Mouse (Mus musculus) heart, embryonic 13.5 days (tissue): ENCODE data around the gene Rcor1. TPM values are rescaled to one million over a fixed set of nuclear protein-coding genes. Genes with fewer than 3 reads are reported as not detected.

Experiments
- ATAC-seq: fragments of 200-750 bp; cut with Nextera tagmentation; 2 replicates; pipeline ENCODE4 v1.8.0; 2017; ENCODE audit warnings: moderate TSS enrichment; ENCODE audit not compliant: insufficient number of reproducible peaks, low FRiP score, low TSS enrichment; ENCODE audit errors: extremely low read depth
- H3K27ac ChIP-seq: fragments of 300-500 bp; sonication (generic); replicated peaks from 2 replicates; pipeline ENCODE4 v1.5.1; 2015; ENCODE audit warnings: moderate library complexity, mild to moderate bottlenecking, inconsistent platforms
- H3K27me3 ChIP-seq: fragments of 300-500 bp; sonication (generic); replicated peaks from 2 replicates; pipeline ENCODE4 v1.6.1; 2015; ENCODE audit warnings: mild to moderate bottlenecking, inconsistent platforms
- H3K36me3 ChIP-seq: fragments of 300-500 bp; sonication (generic); 2 replicates; pipeline ENCODE4 v1.6.1; 2015; ENCODE audit warnings: mild to moderate bottlenecking, inconsistent platforms
- H3K4me1 ChIP-seq: fragments of 300-500 bp; sonication (generic); 2 replicates; pipeline ENCODE4 v1.6.1; 2015; ENCODE audit warnings: inconsistent platforms
- H3K4me2 ChIP-seq: fragments of 300-500 bp; sonication (generic); 2 replicates; pipeline ENCODE4 v1.6.1; 2015; ENCODE audit warnings: inconsistent platforms, mild to moderate bottlenecking, moderate library complexity
- H3K4me3 ChIP-seq: fragments of 300-500 bp; sonication (generic); 2 replicates; pipeline ENCODE4 v1.5.1; 2015; ENCODE audit warnings: moderate library complexity, mild to moderate bottlenecking, inconsistent platforms
- H3K9ac ChIP-seq: fragments of 300-500 bp; sonication (generic); 2 replicates; pipeline ENCODE4 v1.6.1; 2015; ENCODE audit warnings: inconsistent platforms, mild to moderate bottlenecking, moderate library complexity
- H3K9me3 ChIP-seq: fragments of 300-500 bp; sonication (generic); 2 replicates; pipeline ENCODE4 v1.6.1; 2016; ENCODE audit warnings: inconsistent platforms
- WGBS: fragments of 180-500 bp; shearing (Covaris S2); methylation state at CpG from one replicate; pipeline ENCODE4 v1.1.7; 2015; ENCODE audit warnings: mixed read lengths; 5-methylcytosine and 5-hydroxymethylcytosine counted together
- polyA plus RNA-seq: library from polyadenylated mRNA; unstranded; fragments of >200 nt; fragmentation: Nextera tagmentation; extraction: Ambion mirVana; gene quantifications from 2 replicates; pipeline ENCODE4 v1.2.1, GENCODE M21; 2015

Gene Rcor1
- polyA plus RNA-seq, 1 experiment from 2014 or later = 5.4 TPM

- ATAC-seq = no peak
- no peak overlapping the region for H3K9ac ChIP-seq
- no peaks in the 10 kb centered on the region for H3K36me3 ChIP-seq
- WGBS = 79% methylated on average over 9 of the region's 9 CpGs
- H3K27me3 ChIP-seq = no peaks in the 10 kb centered on the region
- no peak overlapping the region for H3K4me2 ChIP-seq
- no peak overlapping the region for H3K27ac ChIP-seq
- peaks cover 37% of the 10 kb centered on the region for H3K4me1 ChIP-seq
- no peaks in the 10 kb centered on the region for H3K9me3 ChIP-seq
- H3K4me3 ChIP-seq = no peak overlapping the region
Measured at GRCm38 (mm10) chr12:111004142-111004541, 35.0 kb upstream of the Rcor1 start.

GRCm38 (mm10) chr12:111005803-111006202, 33.3 kb upstream of the Rcor1 start:
- Histone ChIP-seq H3K36me3 (no peaks in the 10 kb centered on the region), H3K9ac (no peak overlapping the region), H3K4me3 (no peak overlapping the region), H3K4me2 (no peak overlapping the region), H3K4me1 (peaks cover 48% of the 10 kb centered on the region), H3K27ac (0 out of 2 replicates have a peak overlapping the region, but pooled peaks have one; percentile 6), H3K9me3 (no peaks in the 10 kb centered on the region), H3K27me3 (no peaks in the 10 kb centered on the region)
- no peak for ATAC-seq
- 72% methylated on average over 6 of the region's 6 CpGs for WGBS

- peaks cover 48% of the 10 kb centered on the region for H3K4me1 ChIP-seq
- no peaks in the 10 kb centered on the region for H3K27me3 ChIP-seq
- no peak for ATAC-seq
- no peak overlapping the region for H3K9ac ChIP-seq
- no peak overlapping the region for H3K4me3 ChIP-seq
- H3K9me3 ChIP-seq = no peaks in the 10 kb centered on the region
- 60% methylated on average over 5 of the region's 5 CpGs for WGBS
- H3K36me3 ChIP-seq = no peaks in the 10 kb centered on the region
- peak overlapping the region; percentile 44; the same call in 1 of the 2 replicates for H3K27ac ChIP-seq
- H3K4me2 ChIP-seq = no peak overlapping the region
Measured at GRCm38 (mm10) chr12:111006339-111006738, 32.8 kb upstream of the Rcor1 start.

- Histone ChIP-seq H3K4me1 (peaks cover 53% of the 10 kb centered on the region), H3K4me2 (no peak overlapping the region), H3K27ac (peak overlapping the region; percentile 44), H3K27me3 (no peaks in the 10 kb centered on the region), H3K36me3 (no peaks in the 10 kb centered on the region), H3K9ac (peak overlapping the region; percentile 12; the same call in 1 of the 2 replicates), H3K4me3 (no peak overlapping the region), H3K9me3 (peaks cover 1% of the 10 kb centered on the region; the same call in 1 of the 2 replicates)
- peak; percentile 4; the same call in 1 of the 2 replicates for ATAC-seq
- WGBS = 49% methylated on average over 14 of the region's 14 CpGs
Measured at GRCm38 (mm10) chr12:111007134-111008103, 31.7 kb upstream of the Rcor1 start.

- peak overlapping the region; percentile 44 for H3K27ac ChIP-seq
- no peak overlapping the region for H3K4me2 ChIP-seq
- H3K9ac ChIP-seq = peak overlapping the region; percentile 59
- 36% methylated on average over 11 of the region's 11 CpGs for WGBS
- ATAC-seq = no peak
- H3K4me3 ChIP-seq = no peak overlapping the region
- peaks cover 53% of the 10 kb centered on the region for H3K4me1 ChIP-seq
- H3K36me3 ChIP-seq = no peaks in the 10 kb centered on the region
- H3K27me3 ChIP-seq = no peaks in the 10 kb centered on the region
- H3K9me3 ChIP-seq = peaks cover 7% of the 10 kb centered on the region
Measured at GRCm38 (mm10) chr12:111008500-111009490, 30.4 kb upstream of the Rcor1 start.

GRCm38 (mm10) chr12:111009615-111010257, 29.4 kb upstream of the Rcor1 start:
- Histone ChIP-seq H3K27ac (peak overlapping the region; percentile 44), H3K4me1 (peaks cover 53% of the 10 kb centered on the region), H3K27me3 (no peaks in the 10 kb centered on the region), H3K9ac (peak overlapping the region; percentile 59; the same call in 1 of the 2 replicates), H3K9me3 (peaks cover 7% of the 10 kb centered on the region), H3K4me3 (no peak overlapping the region), H3K36me3 (no peaks in the 10 kb centered on the region), H3K4me2 (no peak overlapping the region)
- WGBS = 19% methylated on average over 6 of the region's 6 CpGs
- ATAC-seq = no peak

- no peak for ATAC-seq
- 79% methylated on average over 3 of the region's 3 CpGs for WGBS
- H3K4me1 ChIP-seq = peaks cover 13% of the 10 kb centered on the region
- H3K4me3 ChIP-seq = no peak overlapping the region
- no peak overlapping the region for H3K9ac ChIP-seq
- no peak overlapping the region for H3K27ac ChIP-seq
- peaks cover 7% of the 10 kb centered on the region for H3K9me3 ChIP-seq
- H3K4me2 ChIP-seq = no peak overlapping the region
- no peaks in the 10 kb centered on the region for H3K36me3 ChIP-seq
- H3K27me3 ChIP-seq = no peaks in the 10 kb centered on the region
Measured at GRCm38 (mm10) chr12:111016807-111017206, 22.3 kb upstream of the Rcor1 start.

- no peak overlapping the region for H3K4me2 ChIP-seq
- H3K36me3 ChIP-seq = no peaks in the 10 kb centered on the region
- H3K27ac ChIP-seq = no peak overlapping the region
- no peak overlapping the region for H3K4me3 ChIP-seq
- H3K9me3 ChIP-seq = no peaks in the 10 kb centered on the region
- H3K9ac ChIP-seq = no peak overlapping the region
- ATAC-seq = no peak
- H3K27me3 ChIP-seq = no peaks in the 10 kb centered on the region
- peaks cover 12% of the 10 kb centered on the region for H3K4me1 ChIP-seq
- WGBS = 89% methylated on average over 11 of the region's 11 CpGs
Measured at GRCm38 (mm10) chr12:111018068-111018467, 21.1 kb upstream of the Rcor1 start.

- no peak overlapping the region for H3K4me3 ChIP-seq
- H3K4me2 ChIP-seq = no peak overlapping the region
- H3K27ac ChIP-seq = no peak overlapping the region
- peaks cover 12% of the 10 kb centered on the region for H3K4me1 ChIP-seq
- no peaks in the 10 kb centered on the region for H3K27me3 ChIP-seq
- no peaks in the 10 kb centered on the region for H3K36me3 ChIP-seq
- WGBS = 82% methylated on average over 2 of the region's 2 CpGs
- no peak for ATAC-seq
- H3K9me3 ChIP-seq = no peaks in the 10 kb centered on the region
- no peak overlapping the region for H3K9ac ChIP-seq
Measured at GRCm38 (mm10) chr12:111019086-111019485, 20.1 kb upstream of the Rcor1 start.

- H3K27ac ChIP-seq = no peak overlapping the region
- H3K27me3 ChIP-seq = no peaks in the 10 kb centered on the region
- H3K4me2 ChIP-seq = no peak overlapping the region
- no peaks in the 10 kb centered on the region for H3K36me3 ChIP-seq
- peaks cover 4% of the 10 kb centered on the region for H3K4me1 ChIP-seq
- H3K9me3 ChIP-seq = no peaks in the 10 kb centered on the region
- no peak overlapping the region for H3K4me3 ChIP-seq
- no peak for ATAC-seq
- no peak overlapping the region for H3K9ac ChIP-seq
- WGBS = 19% methylated on average over 1 of the region's 1 CpGs
Measured at GRCm38 (mm10) chr12:111021138-111021537, 18.0 kb upstream of the Rcor1 start.
